ENCODE assay signal across 28 mouse cellular contexts in genomic region chr15:82457064-82458021, GRCm38 (mm10). TPM values are rescaled to one million over a fixed set of nuclear protein-coding genes. Genes with fewer than 3 reads are reported as not detected.
"Had no signal": no experiment of that assay in that cellular context is flagged by ENCODE, and none has a peak within 500 bp of the region (broad histone marks: within the 10 kb centered on the region; RNA-seq: fewer than 3 reads in every experiment).

No protein-coding gene starts in this region.

- H3K36me3 ChIP-seq: lung, embryonic 15.5 days; midbrain, embryonic 10.5 days; midbrain, embryonic 12.5 days; neural tube, embryonic 13.5 days; neural tube, embryonic 15.5 days had no signal

- H3K4me3 ChIP-seq: lung, embryonic 15.5 days; midbrain, embryonic 10.5 days; midbrain, embryonic 12.5 days; myocyte; neural tube, embryonic 13.5 days; neural tube, embryonic 15.5 days had no signal

- H3K4me2 ChIP-seq: lung, embryonic 15.5 days; midbrain, embryonic 12.5 days; neural tube, embryonic 13.5 days; neural tube, embryonic 15.5 days had no signal

- H3K27ac ChIP-seq: lung, embryonic 15.5 days; macrophage; midbrain, embryonic 10.5 days; midbrain, embryonic 12.5 days; neural tube, embryonic 13.5 days; neural tube, embryonic 15.5 days had no signal

- H3K4me1 ChIP-seq: lung, embryonic 15.5 days; midbrain, embryonic 10.5 days; midbrain, embryonic 12.5 days; neural tube, embryonic 13.5 days; neural tube, embryonic 15.5 days had no signal

- DNase-seq: lung, adult 2 months; lung, postnatal 14 days; lung, postnatal 36 days; midbrain, embryonic 14.5 days; retina, postnatal 1 day; right cerebral cortex, adult 18-20 months; right cerebral cortex, postnatal 25 days; right cerebral cortex, postnatal 4 days; spleen, adult 18-20 months; thymus, adult 2 months; thymus, postnatal 25 days; thymus, postnatal 4 days had no signal

- H3K9me3 ChIP-seq: lung, embryonic 15.5 days; midbrain, embryonic 10.5 days; midbrain, embryonic 12.5 days; neural tube, embryonic 13.5 days; neural tube, embryonic 15.5 days had no signal

- ATAC-seq: lung, postnatal 0 days; midbrain, embryonic 16.5 days had no signal

- H3K9ac ChIP-seq: lung, embryonic 15.5 days; midbrain, embryonic 12.5 days; neural tube, embryonic 13.5 days; neural tube, embryonic 15.5 days had no signal

- H3K27me3 ChIP-seq: lung, embryonic 15.5 days; midbrain, embryonic 12.5 days; neural tube, embryonic 13.5 days; neural tube, embryonic 15.5 days had no signal

RNA-seq across cellular contexts. Expression of gene Cyp2d9, which starts 24.1 kb away (rescaled TPM):
- total RNA-seq: megakaryocyte progenitor cell, adult 5-6 weeks; megakaryocyte-erythroid progenitor cell, adult 5-6 weeks had no signal
- polyA plus RNA-seq: lung, embryonic 15.5 days; lung, postnatal 0 days; macrophage; midbrain, embryonic 10.5 days; midbrain, embryonic 12.5 days; midbrain, embryonic 14.5 days; midbrain, embryonic 16.5 days; myocyte; neural tube, embryonic 11.5 days; neural tube, embryonic 13.5 days; neural tube, embryonic 15.5 days; small intestine, adult 2 months; stomach, embryonic 14.5 days; testis, adult 2 months; urinary bladder, adult 2 months had no signal

RNA-seq across cellular contexts. Expression of gene Cyp2d10, which starts 50.3 kb away (rescaled TPM):
- total RNA-seq: megakaryocyte progenitor cell, adult 5-6 weeks; megakaryocyte-erythroid progenitor cell, adult 5-6 weeks had no signal
- polyA plus RNA-seq: lung, embryonic 15.5 days; lung, postnatal 0 days; macrophage; midbrain, embryonic 10.5 days; midbrain, embryonic 12.5 days; midbrain, embryonic 14.5 days; midbrain, embryonic 16.5 days; myocyte; neural tube, embryonic 11.5 days; neural tube, embryonic 13.5 days; neural tube, embryonic 15.5 days; stomach, embryonic 14.5 days; testis, adult 2 months; urinary bladder, adult 2 months had no signal
